Mouse (Mus musculus): Measurements from ENCODE around the gene Podn. TPM values are rescaled to one million over a fixed set of nuclear protein-coding genes. Genes with fewer than 3 reads are reported as not detected.

Gene Podn
- under 1 TPM in 1 of 2 experiments, not detected in 1; 0.74 TPM for total RNA-seq (2023)

GRCm38 (mm10) chr4:108096345-108096744 lies at the start of gene Podn:
Gene Podn, minus strand, starts transcription at chr4:108096445.

DNA sequence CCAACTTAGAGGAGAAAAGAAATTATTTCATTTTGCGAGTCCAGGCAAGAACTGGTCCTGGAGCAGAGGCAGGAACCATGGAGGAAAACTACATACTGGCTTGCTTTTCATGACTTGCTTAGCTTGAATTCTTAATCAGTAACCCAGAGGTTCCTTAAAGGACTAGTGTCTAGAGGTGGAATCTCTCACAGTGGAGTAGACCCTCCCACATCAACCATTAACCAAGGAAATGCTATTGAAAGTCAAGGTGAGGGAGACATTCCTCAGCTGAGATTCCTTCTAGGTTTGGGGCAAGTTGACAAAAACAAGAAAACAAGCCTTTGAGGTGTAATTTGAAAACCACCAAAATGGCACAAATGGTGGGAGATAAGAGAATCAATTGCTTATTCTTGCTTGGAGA lies 48.6 kb upstream of the Podn start, which contains the start of gene Scp2:
TSS of gene Scp2 (minus strand) at position 119 of the 400 bp plus-strand sequence.

GRCm38 (mm10) chr4:107967966-107968682 lies 128.1 kb downstream of the Podn start, which contains the start of gene Slc1a7:
Gene Slc1a7, plus strand, starts transcription at chr4:107968332.

Other genes with a start within 250 kb of the Podn start
- 100 to 1,000 TPM in 1 of 2 experiments, 10 to 100 TPM in 1; 93.7 to 105 TPM for gene Magoh, start 216.7 kb downstream of the Podn start, total RNA-seq (2023)
- 10 to 100 TPM; 47.1 to 56.8 TPM for gene 0610037L13Rik, start 206.6 kb downstream of the Podn start, total RNA-seq (2023)
- 10 to 100 TPM; 13.8 to 16.5 TPM for gene Cpt2, start 172.8 kb downstream of the Podn start, total RNA-seq (2023)
- gene Slc1a7, start 128.1 kb downstream of the Podn start, total RNA-seq (2023): not detected
- gene Scp2, start 48.6 kb upstream of the Podn start, total RNA-seq (2023): 10 to 100 TPM; 91.4 to 96.2 TPM
- not detected for gene Echdc2, start 69.0 kb upstream of the Podn start, total RNA-seq (2023)
- gene Zyg11a, start 121.6 kb upstream of the Podn start, total RNA-seq (2023): not detected
- 10 to 100 TPM; 38.0 to 39.8 TPM for gene Zyg11b, start 204.7 kb upstream of the Podn start, total RNA-seq (2023)
- 10 to 100 TPM; 19.5 to 21.7 TPM for gene Coa7, start 231.7 kb upstream of the Podn start, total RNA-seq (2023)

Data from B cell, adult 67 days (primary cell).